Comparison of ENCODE assay signal across 11 mouse cellular contexts in genomic region chr6:94145430-94146205, GRCm38 (mm10).
A peak's percentile ranks its signal among the peaks of the same experiment; 100 is the strongest.
DNase-seq lines count a peak whose midpoint lies in the region; ATAC-seq and TF ChIP-seq lines count a peak whose summit lies in the region.
"Had no signal": no experiment of that assay in that cellular context is flagged by ENCODE, and none has a peak within 500 bp of the region (broad histone marks: within the 10 kb centered on the region; RNA-seq: fewer than 3 reads in every experiment).

No protein-coding gene starts in this region.

- WGBS in forebrain, postnatal 0 days, result 90% methylated on average over 8 of the region's 8 CpGs
- WGBS in forebrain, embryonic 10.5 days, result 96% methylated on average over 8 of the region's 8 CpGs

- no peaks in the 10 kb centered on the region for H3K9me3 ChIP-seq in forebrain, postnatal 0 days (ENCODE audit: low read length)
- 0 out of 2 replicates have a peak, but pooled peaks cover 3% of the 10 kb centered on the region for H3K9me3 ChIP-seq in forebrain, embryonic 10.5 days
- H3K9me3 ChIP-seq: heart, embryonic 13.5 days had no signal

- H3K4me1 ChIP-seq in forebrain, postnatal 0 days (ENCODE audit: insufficient read depth), result no peaks in the 10 kb centered on the region
- peaks cover 54% of the 10 kb centered on the region for H3K4me1 ChIP-seq in forebrain, embryonic 10.5 days

- H3K9ac ChIP-seq in forebrain, postnatal 0 days, result no peak overlapping the region
- H3K9ac ChIP-seq: heart, embryonic 13.5 days had no signal

- TF ChIP-seq CTCF in forebrain, postnatal 0 days (IDR thresholded peaks at IDR 0.05; ENCODE audit: low read depth), result no peak

- ATAC-seq in forebrain, postnatal 0 days, result no peak
- ATAC-seq: Patski had no signal

- peak; percentile 51 for DNase-seq in NIH3T3 (ENCODE audit: low read depth)
- DNase-seq in adrenal gland, adult 8-10 months, result peak; percentile 43
- peak; percentile 85 for DNase-seq in heart, adult 8-10 months (ENCODE audit: low spot score)
- peak; percentile 84 for DNase-seq in kidney, postnatal 14 days
- no peak for DNase-seq in forebrain, postnatal 0 days
- no peak for DNase-seq in forebrain, embryonic 10.5 days (ENCODE audit: extremely low spot score, low spot score)
- no peak for DNase-seq in Muller cell, postnatal 12 days (ENCODE audit: inconsistent ontology term)
- no peak for DNase-seq in right cerebral cortex, postnatal 36 days (ENCODE audit: low spot score in 2 of 2)
- DNase-seq: thymus, postnatal 14 days had no signal

- no peaks in the 10 kb centered on the region for H3K27me3 ChIP-seq in forebrain, postnatal 0 days (ENCODE audit: insufficient read depth, low read length)
- H3K27me3 ChIP-seq in forebrain, embryonic 10.5 days (ENCODE audit: poor library complexity, severe bottlenecking), result no peaks in the 10 kb centered on the region
- H3K27me3 ChIP-seq: heart, embryonic 13.5 days; Patski had no signal

- H3K4me2 ChIP-seq in forebrain, postnatal 0 days (ENCODE audit: low read depth), result no peak overlapping the region
- H3K4me2 ChIP-seq: heart, embryonic 13.5 days had no signal

- H3K27ac ChIP-seq in forebrain, postnatal 0 days (ENCODE audit: low read depth, low read length), result no peak overlapping the region
- no peak overlapping the region for H3K27ac ChIP-seq in forebrain, embryonic 10.5 days

- H3K4me3 ChIP-seq in forebrain, postnatal 0 days (ENCODE audit: low read depth, low read length), result no peak overlapping the region
- H3K4me3 ChIP-seq in forebrain, embryonic 10.5 days, result no peak overlapping the region
- H3K4me3 ChIP-seq: heart, embryonic 13.5 days had no signal

- no peaks in the 10 kb centered on the region for H3K36me3 ChIP-seq in forebrain, postnatal 0 days (ENCODE audit: insufficient read depth)
- no peaks in the 10 kb centered on the region for H3K36me3 ChIP-seq in forebrain, embryonic 10.5 days (replicated peaks)

Comparison
In these comparisons a context has a peak if more than half of its experiments do, and no peak if none do; other contexts are left out.
1. DNase-seq: peak in NIH3T3 (single experiment), adrenal gland, adult 8-10 months (single experiment), heart, adult 8-10 months (single experiment) and kidney, postnatal 14 days (single experiment); none in forebrain, postnatal 0 days (single experiment), forebrain, embryonic 10.5 days (single experiment), Muller cell, postnatal 12 days (single experiment) and right cerebral cortex, postnatal 36 days (0 of 2).